Mouse (Mus musculus) small intestine, adult 2 months (tissue): ENCODE results near the gene Tmem235.

Experiments
- CTCF ChIP-seq: fragments of 200-500 bp; IDR thresholded peaks from 2 replicates; pipeline ENCODE4 v1.5.1; 2012; ENCODE audit warnings: low read depth, mild to moderate bottlenecking, control low read depth, inconsistent platforms, low read length, moderate library complexity, mixed read lengths; ENCODE audit not compliant: insufficient replicate concordance, insufficient read length; ENCODE audit errors: extremely low read depth
- POLR2A ChIP-seq: fragments of 200-500 bp; IDR thresholded peaks from 2 replicates; pipeline ENCODE4 v1.6.1; 2012; ENCODE audit warnings: low read depth, mild to moderate bottlenecking, control low read depth, inconsistent platforms, low read length, moderate library complexity

DNA sequence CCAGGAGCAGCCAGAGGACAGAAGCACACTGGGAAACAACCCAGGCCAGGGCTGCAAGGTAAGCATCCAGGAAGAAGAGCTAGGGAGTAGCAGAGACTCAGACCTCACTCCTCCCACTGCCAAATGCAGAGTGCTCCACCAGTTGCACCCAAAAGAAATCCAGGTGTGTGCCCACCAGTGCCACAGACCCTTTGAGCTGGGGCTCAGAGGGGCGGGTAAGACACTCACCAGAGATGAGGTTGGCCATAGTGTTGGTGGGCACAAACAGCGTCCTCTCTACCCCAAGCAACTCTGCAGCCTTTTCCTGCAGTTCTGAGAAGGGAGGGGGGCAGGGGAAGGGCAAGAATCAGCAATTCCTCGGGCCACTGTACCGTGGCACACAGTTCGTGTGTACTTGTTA, 10.8 kb downstream of the Tmem235 start:
- TF ChIP-seq CTCF: no peak
- no peak for TF ChIP-seq POLR2A
